Mouse (Mus musculus) small intestine, adult 2 months (tissue): ENCODE data around the gene Fzr1. TPM values are rescaled to one million over a fixed set of nuclear protein-coding genes. Genes with fewer than 3 reads are reported as not detected.

Experiments
- H3K27ac ChIP-seq: fragments of 200-500 bp; 2 replicates; pipeline ENCODE4 v1.5.1; 2012; ENCODE audit warnings: low read depth, low read length, control low read depth, inconsistent platforms; ENCODE audit not compliant: insufficient read depth
- H3K27me3 ChIP-seq: fragments of 200-500 bp; 2 replicates; pipeline ENCODE4 v1.6.1; 2012; ENCODE audit warnings: mild to moderate bottlenecking, moderate library complexity, low read length, inconsistent platforms; ENCODE audit not compliant: control insufficient read depth, insufficient read depth
- H3K36me3 ChIP-seq: fragments of 200-500 bp; 2 replicates; pipeline ENCODE4 v1.6.1; 2012; ENCODE audit warnings: mild to moderate bottlenecking, low read length, control low read depth, inconsistent platforms; ENCODE audit not compliant: control insufficient read depth, insufficient read depth
- H3K4me1 ChIP-seq: fragments of 200-500 bp; 2 replicates; pipeline ENCODE4 v1.6.1; 2012; ENCODE audit warnings: low read length, inconsistent platforms, mixed read lengths; ENCODE audit not compliant: control insufficient read depth, insufficient read depth, insufficient read length
- H3K4me3 ChIP-seq: fragments of 200-500 bp; 2 replicates; pipeline ENCODE4 v1.5.1; 2012; ENCODE audit warnings: low read depth, mild to moderate bottlenecking, control low read depth, inconsistent platforms, low read length, moderate library complexity
- CTCF ChIP-seq: fragments of 200-500 bp; IDR thresholded peaks from 2 replicates; pipeline ENCODE4 v1.5.1; 2012; ENCODE audit warnings: low read depth, mild to moderate bottlenecking, control low read depth, inconsistent platforms, low read length, moderate library complexity, mixed read lengths; ENCODE audit not compliant: insufficient replicate concordance, insufficient read length; ENCODE audit errors: extremely low read depth
- POLR2A ChIP-seq: fragments of 200-500 bp; IDR thresholded peaks from 2 replicates; pipeline ENCODE4 v1.6.1; 2012; ENCODE audit warnings: low read depth, mild to moderate bottlenecking, control low read depth, inconsistent platforms, low read length, moderate library complexity
- WGBS: fragments of 180-500 bp; shearing (Covaris S2); methylation state at CpG from one replicate; pipeline ENCODE4 v1.1.7; 2018; 5-methylcytosine and 5-hydroxymethylcytosine counted together
- polyA plus RNA-seq: library from polyadenylated mRNA; depleted of rRNA; stranded (reverse); fragments of >200 nt; gene quantifications from 2 replicates; pipeline ENCODE4 v1.2.3, GENCODE M21; 2012

Gene Fzr1
- polyA plus RNA-seq, 1 experiment: 132 TPM

- Histone ChIP-seq H3K4me3 (0 out of 2 replicates have a peak overlapping the region, but pooled peaks have one; percentile 1), H3K27ac (peak overlapping the region; percentile 78), H3K36me3 (peaks cover 4% of the 10 kb centered on the region; the same call in 1 of the 2 replicates), H3K4me1 (peaks cover 74% of the 10 kb centered on the region), H3K27me3 (no peaks in the 10 kb centered on the region)
- no peak for TF ChIP-seq CTCF
- no peak for TF ChIP-seq POLR2A
- WGBS: 38% methylated on average over 9 of the region's 9 CpGs
These were observed 32.7 kb upstream of the Fzr1 start for GRCm38 (mm10) chr10:81410981-81411380.

DNA sequence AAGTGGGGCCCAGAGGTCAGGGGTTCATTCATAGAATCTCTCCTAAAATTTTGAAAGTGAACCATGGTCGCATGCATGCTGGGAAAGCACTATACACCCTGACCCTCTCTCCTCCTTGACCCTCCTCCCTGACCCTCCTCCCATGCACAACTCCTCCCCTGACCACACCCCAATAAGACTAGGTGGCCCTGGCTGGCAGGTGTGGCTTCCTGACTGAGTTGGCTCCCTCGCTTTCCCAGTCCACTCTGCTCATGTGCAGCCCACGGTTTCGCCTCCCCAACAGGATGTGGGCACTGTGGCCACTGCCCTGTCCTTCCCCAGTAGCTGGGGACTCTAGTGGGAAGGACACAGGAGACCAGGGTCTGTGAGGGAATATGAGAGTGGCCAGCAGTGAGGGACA is 32.0 kb upstream of the Fzr1 start:
- no peak for TF ChIP-seq CTCF
- TF ChIP-seq POLR2A: no peak
- Histone ChIP-seq H3K36me3 (peaks cover 4% of the 10 kb centered on the region; the same call in 1 of the 2 replicates), H3K4me3 (no peak overlapping the region), H3K27ac (peak overlapping the region; percentile 78), H3K4me1 (peaks cover 72% of the 10 kb centered on the region), H3K27me3 (no peaks in the 10 kb centered on the region)
- 28% methylated on average over 4 of the region's 4 CpGs for WGBS

DNA sequence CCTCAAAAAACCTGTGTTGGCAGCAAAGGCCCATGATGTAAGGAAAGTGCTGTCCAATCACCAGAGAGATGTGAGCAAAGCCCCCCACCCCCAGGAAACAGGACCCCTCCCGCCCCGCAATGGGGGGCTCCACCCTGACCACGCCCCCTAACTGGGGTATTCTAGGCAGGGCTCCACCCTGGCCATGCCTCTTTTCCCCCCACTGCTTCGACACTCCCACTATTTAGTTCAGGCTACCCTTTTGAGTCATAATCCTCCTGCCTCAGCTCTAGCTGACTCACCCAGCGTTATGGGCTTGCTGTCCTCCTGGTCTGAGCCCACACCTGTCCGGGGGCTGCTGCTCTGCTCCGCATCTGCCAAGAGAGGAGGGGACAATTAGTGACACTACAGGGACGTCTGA is 31.0 kb upstream of the Fzr1 start:
- H3K4me1 ChIP-seq: peaks cover 69% of the 10 kb centered on the region
- WGBS: 45% methylated on average over 8 of the region's 8 CpGs
- TF ChIP-seq POLR2A: no peak
- TF ChIP-seq CTCF: no peak
- H3K36me3 ChIP-seq: peaks cover 7% of the 10 kb centered on the region; the same call in 1 of the 2 replicates
- H3K27me3 ChIP-seq: no peaks in the 10 kb centered on the region
- no peak overlapping the region for H3K4me3 ChIP-seq
- no peak overlapping the region for H3K27ac ChIP-seq

DNA sequence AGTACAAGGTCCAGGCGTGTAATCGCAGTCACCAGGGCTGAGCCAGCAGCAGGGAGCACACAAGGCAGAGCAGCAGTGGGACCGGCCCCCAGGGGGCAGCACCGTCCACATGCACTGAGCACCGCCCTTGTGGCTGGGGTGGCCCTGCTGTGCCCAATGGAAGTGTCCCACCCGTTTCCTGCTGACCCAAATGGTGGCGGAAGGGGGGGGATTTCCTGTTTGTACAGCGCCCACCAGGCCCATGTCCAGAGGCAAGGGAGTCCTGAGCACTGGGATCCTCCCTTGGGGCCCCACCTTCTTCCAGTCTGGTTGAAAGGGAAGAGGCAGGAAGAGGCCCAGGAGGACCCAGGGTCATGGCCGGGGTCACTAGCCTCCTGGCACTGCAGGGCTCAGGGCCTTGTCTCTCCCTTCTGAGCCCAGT is 30.6 kb upstream of the Fzr1 start:
- Histone ChIP-seq H3K27me3 (no peaks in the 10 kb centered on the region), H3K36me3 (peaks cover 7% of the 10 kb centered on the region; the same call in 1 of the 2 replicates), H3K4me1 (peaks cover 65% of the 10 kb centered on the region), H3K27ac (no peak overlapping the region), H3K4me3 (no peak overlapping the region)
- 20% methylated on average over 9 of the region's 9 CpGs for WGBS
- TF ChIP-seq POLR2A (no peak), CTCF (peak; percentile 84)

- H3K27me3 ChIP-seq: no peaks in the 10 kb centered on the region
- peaks cover 7% of the 10 kb centered on the region; the same call in 1 of the 2 replicates for H3K36me3 ChIP-seq
- TF ChIP-seq CTCF: no peak
- WGBS: 76% methylated on average over 13 of the region's 13 CpGs
- H3K4me3 ChIP-seq: no peak overlapping the region
- peak overlapping the region; percentile 40 for H3K27ac ChIP-seq
- H3K4me1 ChIP-seq: peaks cover 61% of the 10 kb centered on the region
These were observed 30.1 kb upstream of the Fzr1 start for GRCm38 (mm10) chr10:81408424-81408729.

- Histone ChIP-seq H3K4me1 (peaks cover 56% of the 10 kb centered on the region), H3K27ac (peak overlapping the region; percentile 40; the same call in 1 of the 2 replicates), H3K36me3 (peaks cover 7% of the 10 kb centered on the region; the same call in 1 of the 2 replicates), H3K4me3 (peak overlapping the region; percentile 46), H3K27me3 (no peaks in the 10 kb centered on the region)
- TF ChIP-seq CTCF: no peak
- TF ChIP-seq POLR2A: no peak
- 45% methylated on average over 31 of the region's 31 CpGs for WGBS
These were observed 29.5 kb upstream of the Fzr1 start for GRCm38 (mm10) chr10:81407539-81408423.
